Mouse (Mus musculus): ENCODE measurements at regions not wholly inside any gene's neighbourhood (a gene's known extent, or its start where the extent isn't known, plus 50 kb on each side); places are given as distances from the start of the nearest gene placed in this dataset.

DNA sequence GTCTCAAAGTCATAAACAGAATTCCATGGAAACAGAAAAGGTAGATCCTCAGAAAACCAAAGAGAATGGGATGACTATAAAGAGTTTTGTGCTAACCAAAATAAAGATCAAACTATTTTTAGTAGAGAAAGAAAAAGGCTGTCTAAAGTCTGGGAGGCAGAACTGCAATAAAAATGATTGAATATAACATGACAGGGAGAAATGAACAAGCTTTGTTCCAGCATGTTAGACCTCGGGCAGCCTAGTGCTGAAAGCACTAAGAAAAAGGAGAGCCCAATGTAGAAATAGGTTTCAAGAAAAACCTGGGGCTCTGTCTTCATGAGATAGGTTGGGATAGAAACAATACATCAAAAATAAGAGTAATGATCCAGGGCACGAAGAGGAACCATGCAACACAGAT lies 135.4 kb upstream of the Pcdh7 start:
- ATAC-seq, result no peak
- 73% methylated on average over 2 of the region's 2 CpGs for WGBS
- no peak overlapping the region for H3K27ac ChIP-seq (ENCODE audit: low read depth, low read length)

DNA sequence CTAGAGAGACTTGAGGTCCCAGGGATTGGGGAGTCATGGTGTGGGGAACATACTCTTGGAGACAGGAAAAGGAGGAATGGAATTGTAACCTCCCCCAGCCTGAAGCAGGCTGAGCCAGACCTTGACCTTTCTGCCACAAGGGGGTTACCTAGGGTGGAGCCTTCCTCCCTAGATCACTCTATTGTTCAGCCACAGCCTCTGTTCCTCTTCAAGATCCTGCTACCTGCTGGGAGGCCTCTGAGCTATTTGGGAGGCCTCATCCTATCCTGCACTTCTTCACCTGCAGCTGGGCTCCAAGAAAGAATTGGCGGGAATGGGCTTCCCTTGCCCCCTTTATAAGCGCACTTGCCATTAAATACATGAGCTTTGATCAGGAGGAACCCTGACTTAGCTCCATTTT lies 130.8 kb upstream of the Pcdh7 start:
- H3K27me3 ChIP-seq (ENCODE audit: insufficient read depth, low read length), result no peaks in the 10 kb centered on the region
- H3K27ac ChIP-seq (ENCODE audit: low read depth, low read length), result no peak overlapping the region

More for the DNA sequence above, 135.4 kb upstream of the Pcdh7 start:
- H3K9ac ChIP-seq, result no peak overlapping the region
- DNase-seq, result no peak
- H3K4me3 ChIP-seq (ENCODE audit: low read depth, low read length), result no peak overlapping the region
- H3K27me3 ChIP-seq (ENCODE audit: insufficient read depth, low read length), result no peaks in the 10 kb centered on the region
- no peaks in the 10 kb centered on the region for H3K9me3 ChIP-seq (ENCODE audit: low read length)
- no peaks in the 10 kb centered on the region for H3K4me1 ChIP-seq (ENCODE audit: insufficient read depth)
- TF ChIP-seq CTCF (IDR thresholded peaks at IDR 0.05; ENCODE audit: low read depth), result no peak
- no peak overlapping the region for H3K4me2 ChIP-seq (ENCODE audit: low read depth)
- no peaks in the 10 kb centered on the region for H3K36me3 ChIP-seq (ENCODE audit: insufficient read depth)

DNA sequence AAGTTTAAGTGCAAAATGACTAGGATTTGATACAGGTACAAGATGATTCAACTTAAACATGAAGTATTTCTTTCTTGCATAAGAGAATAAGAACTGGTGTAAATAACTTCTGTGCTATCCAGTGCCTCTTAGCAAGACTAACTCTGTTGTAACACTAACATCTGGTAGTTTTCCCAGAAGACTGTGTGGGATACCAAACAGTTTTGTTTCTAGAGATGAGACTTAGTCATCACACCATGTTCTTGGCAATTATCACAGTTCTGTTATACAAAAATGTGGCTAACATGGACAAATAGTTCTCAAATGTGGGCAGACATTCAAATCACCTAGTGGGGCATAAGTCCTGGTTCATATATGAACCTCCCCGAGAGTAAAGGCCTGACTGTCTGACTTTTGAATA lies 121.8 kb upstream of the Pcdh7 start:
- no peaks in the 10 kb centered on the region for H3K4me1 ChIP-seq (ENCODE audit: insufficient read depth)
- H3K27me3 ChIP-seq (ENCODE audit: insufficient read depth, low read length), result no peaks in the 10 kb centered on the region
- H3K4me3 ChIP-seq (ENCODE audit: low read depth, low read length), result no peak overlapping the region
- WGBS, result 81% methylated on average over 1 of the region's 1 CpGs
- no peak for DNase-seq
- no peak for TF ChIP-seq CTCF (IDR thresholded peaks at IDR 0.05; ENCODE audit: low read depth)
- H3K36me3 ChIP-seq (ENCODE audit: insufficient read depth), result no peaks in the 10 kb centered on the region
- H3K4me2 ChIP-seq (ENCODE audit: low read depth), result no peak overlapping the region
- H3K9me3 ChIP-seq (ENCODE audit: low read length), result no peaks in the 10 kb centered on the region
- no peak for ATAC-seq
- H3K27ac ChIP-seq (ENCODE audit: low read depth, low read length), result no peak overlapping the region
- no peak overlapping the region for H3K9ac ChIP-seq

More for the DNA sequence above, 130.8 kb upstream of the Pcdh7 start:
- ATAC-seq, result no peak
- WGBS, result 59% methylated on average over 2 of the region's 2 CpGs
- no peaks in the 10 kb centered on the region for H3K9me3 ChIP-seq (ENCODE audit: low read length)
- no peak overlapping the region for H3K4me3 ChIP-seq (ENCODE audit: low read depth, low read length)
- no peaks in the 10 kb centered on the region for H3K36me3 ChIP-seq (ENCODE audit: insufficient read depth)
- no peak overlapping the region for H3K9ac ChIP-seq
- H3K4me2 ChIP-seq (ENCODE audit: low read depth), result no peak overlapping the region
- DNase-seq, result no peak
- no peak for TF ChIP-seq CTCF (IDR thresholded peaks at IDR 0.05; ENCODE audit: low read depth)
- no peaks in the 10 kb centered on the region for H3K4me1 ChIP-seq (ENCODE audit: insufficient read depth)

- Histone ChIP-seq H3K36me3 (ENCODE audit: insufficient read depth) (no peaks in the 10 kb centered on the region), H3K4me3 (ENCODE audit: low read depth, low read length) (no peak overlapping the region), H3K9me3 (ENCODE audit: low read length) (no peaks in the 10 kb centered on the region), H3K4me2 (ENCODE audit: low read depth) (no peak overlapping the region), H3K27ac (ENCODE audit: low read depth, low read length) (no peak overlapping the region), H3K9ac (no peak overlapping the region), H3K4me1 (ENCODE audit: insufficient read depth) (no peaks in the 10 kb centered on the region), H3K27me3 (ENCODE audit: insufficient read depth, low read length) (no peaks in the 10 kb centered on the region)
- DNase-seq (peak; percentile 10), ATAC-seq (0 out of 2 replicates have a peak, but pooled peaks have one; percentile 16)
- no peak for TF ChIP-seq CTCF (IDR thresholded peaks at IDR 0.05; ENCODE audit: low read depth)
- WGBS, result 48% methylated on average over 5 of the region's 5 CpGs
Measured at GRCm38 (mm10) chr5:57597043-57597442, 120.7 kb upstream of the Pcdh7 start.

GRCm38 (mm10) chr5:57598187-57598700 lies 119.5 kb upstream of the Pcdh7 start:
- no peak overlapping the region for H3K4me2 ChIP-seq (ENCODE audit: low read depth)
- WGBS, result 60% methylated on average over 4 of the region's 4 CpGs
- H3K36me3 ChIP-seq (ENCODE audit: insufficient read depth), result no peaks in the 10 kb centered on the region
- no peak overlapping the region for H3K27ac ChIP-seq (ENCODE audit: low read depth, low read length)
- H3K9ac ChIP-seq, result no peak overlapping the region
- no peaks in the 10 kb centered on the region for H3K4me1 ChIP-seq (ENCODE audit: insufficient read depth)
- no peak for DNase-seq
- H3K27me3 ChIP-seq (ENCODE audit: insufficient read depth, low read length), result no peaks in the 10 kb centered on the region
- ATAC-seq, result no peak
- no peak overlapping the region for H3K4me3 ChIP-seq (ENCODE audit: low read depth, low read length)
- no peaks in the 10 kb centered on the region for H3K9me3 ChIP-seq (ENCODE audit: low read length)
- no peak for TF ChIP-seq CTCF (IDR thresholded peaks at IDR 0.05; ENCODE audit: low read depth)

All from forebrain, postnatal 0 days (tissue).